Mouse (Mus musculus) telencephalon, adult 2 months (tissue): ENCODE measurements around the gene Syce2.

Source experiments
- DNase-seq: peaks from one replicate; pipeline ENCODE4 v3.0.0-alpha.2; 2011; ENCODE audit warnings: low read depth, low spot score

Gene Syce2

GRCm38 (mm10) chr8:84927513-84927912, 55.6 kb downstream of the Syce2 start:
- DNase-seq: no peak

GRCm38 (mm10) chr8:84928456-84929306, 56.8 kb downstream of the Syce2 start:
- no peak for DNase-seq

- DNase-seq: no peak
These were observed 58.7 kb downstream of the Syce2 start for GRCm38 (mm10) chr8:84930582-84930981.

- DNase-seq: peak; percentile 40
These were observed 62.1 kb downstream of the Syce2 start for GRCm38 (mm10) chr8:84933767-84934559.

- DNase-seq: peak; percentile 62
These were observed 62.9 kb downstream of the Syce2 start for GRCm38 (mm10) chr8:84934860-84935259.

GRCm38 (mm10) chr8:84935489-84935888, 63.6 kb downstream of the Syce2 start:
- DNase-seq: no peak

GRCm38 (mm10) chr8:84936041-84936961, 64.4 kb downstream of the Syce2 start:
- no peak for DNase-seq

- peak; percentile 41 for DNase-seq
These were observed 65.1 kb downstream of the Syce2 start, which contains the start of gene Mast1 for GRCm38 (mm10) chr8:84936962-84937546. Gene Mast1 (minus strand): TSS chr8:84937359.
